Comparison of ENCODE assay signal across 22 mouse cellular contexts in the genomic region with DNA sequence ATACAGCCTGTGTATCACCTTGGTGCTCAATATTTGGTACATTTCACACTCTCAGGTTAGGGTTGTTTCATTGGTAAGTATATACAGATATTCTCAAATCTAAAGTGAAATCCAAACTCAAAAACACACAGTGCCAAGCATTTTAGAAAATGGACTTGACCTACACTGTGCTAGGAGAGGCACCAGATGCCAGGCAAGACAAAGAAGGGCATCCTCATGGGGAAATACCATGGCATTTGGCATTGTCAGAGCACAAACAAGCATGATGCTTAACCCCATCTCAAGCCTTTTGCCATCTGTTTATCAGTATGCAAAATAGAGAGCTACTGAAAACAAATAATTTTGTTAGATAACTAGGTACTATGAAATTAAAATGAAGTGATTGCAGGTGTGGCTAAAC.
DNase-seq lines count a peak whose midpoint lies in the region; ATAC-seq lines count a peak whose summit lies in the region.
"Had no signal": no experiment of that assay in that cellular context is flagged by ENCODE, and none has a peak within 500 bp of the region (broad histone marks: within the 10 kb centered on the region; RNA-seq: fewer than 3 reads in every experiment).

No protein-coding gene starts in this region.

- no peak overlapping the region for H3K9ac ChIP-seq in hindbrain, embryonic 13.5 days
- H3K9ac ChIP-seq: embryonic facial prominence, embryonic 12.5 days; forebrain, embryonic 12.5 days; liver, postnatal 0 days; midbrain, embryonic 12.5 days had no signal

- no peak overlapping the region for H3K27ac ChIP-seq in hindbrain, embryonic 13.5 days
- no peak overlapping the region for H3K27ac ChIP-seq in hindbrain, embryonic 10.5 days
- no peak overlapping the region for H3K27ac ChIP-seq in limb, embryonic 10.5 days
- H3K27ac ChIP-seq: embryonic facial prominence, embryonic 12.5 days; forebrain, embryonic 12.5 days; heart, adult 2 months; kidney, postnatal 0 days; midbrain, embryonic 12.5 days had no signal

- peaks cover 27% of the 10 kb centered on the region for H3K4me1 ChIP-seq in hindbrain, embryonic 13.5 days (replicated peaks)
- H3K4me1 ChIP-seq in hindbrain, embryonic 10.5 days (replicated peaks) = peaks cover 23% of the 10 kb centered on the region
- peaks cover 29% of the 10 kb centered on the region for H3K4me1 ChIP-seq in limb, embryonic 10.5 days

- no peak overlapping the region for H3K4me3 ChIP-seq in hindbrain, embryonic 13.5 days
- H3K4me3 ChIP-seq in hindbrain, embryonic 10.5 days = no peak overlapping the region
- H3K4me3 ChIP-seq in limb, embryonic 10.5 days = no peak overlapping the region
- H3K4me3 ChIP-seq: embryonic facial prominence, embryonic 12.5 days; erythroblast, embryonic 14.5 days; forebrain, embryonic 12.5 days; heart, adult 2 months; midbrain, embryonic 12.5 days had no signal

- H3K4me2 ChIP-seq in hindbrain, embryonic 13.5 days = no peak overlapping the region
- H3K4me2 ChIP-seq: embryonic facial prominence, embryonic 12.5 days; forebrain, embryonic 12.5 days; liver, embryonic 11.5 days; midbrain, embryonic 12.5 days had no signal

- DNase-seq in hindbrain, embryonic 10.5 days (ENCODE audit: low spot score) = no peak
- peak; percentile 8 for DNase-seq in retina, postnatal 1 day
- no peak for DNase-seq in retina, embryonic 14.5 days (ENCODE audit: low spot score)
- DNase-seq in cerebellum, adult 9-11 months = peak; percentile 72
- no peak for DNase-seq in liver
- no peak for DNase-seq in limb, embryonic 10.5 days (ENCODE audit: low spot score)
- DNase-seq: adrenal gland, adult 2 months; gastrocnemius, postnatal 25 days; heart, adult 2 months; kidney, adult 18-20 months; layer of hippocampus, adult 9-11 months; liver, postnatal 0 days; thymus, postnatal 25 days had no signal

- no peaks in the 10 kb centered on the region for H3K27me3 ChIP-seq in hindbrain, embryonic 13.5 days
- no peaks in the 10 kb centered on the region for H3K27me3 ChIP-seq in hindbrain, embryonic 10.5 days (ENCODE audit: insufficient read depth, poor library complexity, severe bottlenecking)
- H3K27me3 ChIP-seq in limb, embryonic 10.5 days (ENCODE audit: low read depth, poor library complexity, severe bottlenecking) = no peaks in the 10 kb centered on the region
- H3K27me3 ChIP-seq: embryonic facial prominence, embryonic 12.5 days; forebrain, embryonic 12.5 days; midbrain, embryonic 12.5 days had no signal

- ATAC-seq in hindbrain, embryonic 13.5 days (ENCODE audit: low FRiP score) = peak; percentile 60; the same call in 1 of the 2 replicates
- ATAC-seq: inflammation-experienced regulatory T-cells, adult 6 months; liver, postnatal 0 days; lung, postnatal 0 days had no signal

- H3K9me3 ChIP-seq in hindbrain, embryonic 13.5 days = no peaks in the 10 kb centered on the region
- H3K9me3 ChIP-seq in hindbrain, embryonic 10.5 days = no peaks in the 10 kb centered on the region
- H3K9me3 ChIP-seq in limb, embryonic 10.5 days (replicated peaks) = no peaks in the 10 kb centered on the region
- H3K9me3 ChIP-seq: embryonic facial prominence, embryonic 12.5 days; forebrain, embryonic 12.5 days; midbrain, embryonic 12.5 days had no signal

- H3K36me3 ChIP-seq in hindbrain, embryonic 13.5 days = no peaks in the 10 kb centered on the region
- no peaks in the 10 kb centered on the region for H3K36me3 ChIP-seq in hindbrain, embryonic 10.5 days
- no peaks in the 10 kb centered on the region for H3K36me3 ChIP-seq in limb, embryonic 10.5 days
- H3K36me3 ChIP-seq: embryonic facial prominence, embryonic 12.5 days; midbrain, embryonic 12.5 days had no signal

Comparison
In these comparisons a context has a peak if more than half of its experiments do, and no peak if none do; other contexts are left out.
1. DNase-seq: peak in retina, postnatal 1 day (single experiment) and cerebellum, adult 9-11 months (single experiment); none in hindbrain, embryonic 10.5 days (single experiment), retina, embryonic 14.5 days (single experiment), liver (single experiment) and limb, embryonic 10.5 days (single experiment).